Mouse (Mus musculus): ENCODE measurements around the gene Edf1.
"Not testable (repeated sequence)": the region's sequence is repeated elsewhere in the genome, so short reads cannot be mapped to it uniquely, and the experiment has no call there.

The Edf1 gene

DNA sequence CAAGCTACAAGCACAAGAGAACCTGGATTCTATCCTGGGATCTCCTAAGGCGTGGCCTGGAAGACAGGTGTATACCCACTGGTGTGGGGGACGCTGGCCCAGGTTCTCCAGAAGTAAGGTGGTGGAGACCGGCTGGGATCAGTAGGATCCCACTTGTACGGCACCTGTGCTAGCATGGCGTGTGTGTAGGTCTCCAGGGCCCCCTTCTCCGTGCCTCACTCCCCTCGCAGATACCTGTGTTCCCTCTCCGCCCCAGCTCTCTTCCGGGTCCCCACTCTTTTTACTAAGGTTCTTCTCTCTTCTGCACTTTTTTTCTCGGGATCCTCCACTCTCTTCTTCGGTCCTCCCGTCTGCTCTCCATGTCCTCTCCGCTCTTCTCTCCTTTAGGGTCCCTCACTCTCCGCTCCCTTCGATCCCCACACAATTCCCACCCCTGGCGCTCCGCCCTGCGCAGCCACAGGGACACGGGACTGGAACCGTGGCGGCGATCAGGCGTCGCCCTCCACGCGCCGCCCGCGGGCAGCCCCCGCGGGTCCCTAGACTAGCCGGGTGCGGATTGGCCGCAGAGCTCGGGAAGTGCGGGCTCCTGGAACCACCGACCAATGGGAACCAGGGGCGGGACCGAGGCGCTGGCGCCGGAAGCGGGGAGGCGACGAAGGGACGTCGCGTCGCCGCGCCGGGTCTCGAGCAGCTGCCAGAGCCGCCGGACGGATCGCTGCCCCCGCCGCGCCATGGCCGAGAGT, at the start of gene Edf1:
Edf1 (plus strand) TSS at position 627 of the 743 bp plus-strand sequence.
- DNase-seq: peak; percentile 97

DNA sequence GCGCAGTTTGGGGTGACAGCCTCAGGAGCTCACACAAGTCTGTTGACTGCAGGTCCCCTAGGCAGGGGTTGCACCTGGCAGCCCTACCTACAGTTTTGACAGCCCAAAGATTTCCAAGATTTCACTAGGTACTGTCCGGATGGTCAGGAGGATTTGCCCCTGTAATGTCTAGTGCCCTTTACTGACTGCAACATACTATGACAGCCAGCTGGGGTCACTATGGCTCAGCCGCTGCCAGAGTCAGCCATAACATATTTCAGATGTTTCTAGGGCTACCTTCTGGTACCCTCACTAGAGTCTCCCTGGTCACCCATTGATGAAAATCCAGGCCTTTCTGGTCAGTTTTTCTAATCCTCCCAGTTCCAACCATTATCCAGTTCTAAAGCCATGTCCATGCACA, 47.7 kb upstream of the Edf1 start:
- DNase-seq: peak; percentile 11

DNA sequence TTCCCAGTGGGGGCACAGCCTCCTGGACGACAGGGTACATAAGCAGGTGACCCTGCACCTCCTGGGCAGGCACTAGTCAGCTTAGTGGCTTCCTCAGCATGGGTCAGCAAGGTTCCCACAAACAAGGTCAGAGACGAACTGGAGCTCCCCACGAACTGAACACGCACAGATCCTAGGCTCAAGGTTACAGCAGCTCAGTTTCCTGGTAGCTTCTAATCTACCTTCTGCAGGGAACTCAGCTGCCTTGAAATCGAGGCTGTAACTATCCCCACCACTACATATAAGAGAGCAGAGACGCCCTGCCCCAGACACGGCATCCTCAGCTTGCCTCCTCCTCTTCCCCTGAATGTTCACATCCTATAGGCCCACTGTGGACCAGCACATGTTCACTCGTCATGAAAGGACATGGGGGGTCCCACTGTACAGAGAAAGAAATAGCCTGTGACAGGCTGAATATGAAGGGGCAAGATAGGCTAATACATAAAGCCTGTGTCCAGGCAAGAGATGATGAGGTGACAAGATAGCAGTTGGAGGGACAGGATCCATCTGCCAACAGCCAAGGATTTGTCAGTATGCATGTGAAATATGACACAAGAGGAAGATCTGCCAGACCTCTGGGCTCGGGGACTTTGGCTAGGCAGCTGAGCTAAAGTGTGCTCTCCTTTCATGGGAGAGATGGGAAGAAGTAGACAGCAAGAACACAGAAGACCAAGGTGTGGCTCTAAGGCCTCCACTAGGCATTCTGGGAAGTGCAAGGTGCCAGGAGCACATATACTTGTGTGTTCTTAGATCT, 30.9 kb upstream of the Edf1 start:
- DNase-seq: no peak

DNA sequence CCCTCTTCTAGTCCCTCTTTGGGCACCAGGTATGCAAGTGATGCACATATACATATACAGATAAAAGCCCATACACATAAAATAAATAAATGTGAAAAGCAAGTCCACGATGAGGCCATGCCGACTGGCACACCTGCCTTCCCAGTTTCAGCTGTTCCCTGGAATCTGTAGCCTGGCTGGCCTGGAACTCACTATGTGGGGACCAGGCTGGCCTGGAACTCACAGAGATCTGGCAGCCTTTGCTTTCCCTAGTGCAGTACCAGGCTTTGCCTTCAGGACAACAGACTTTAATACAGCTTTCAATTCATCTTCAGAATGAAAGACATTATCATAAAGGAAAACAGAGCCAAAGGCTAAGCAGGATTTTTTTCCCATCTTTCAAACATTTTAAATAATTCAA, 23.9 kb upstream of the Edf1 start:
- no peak for DNase-seq

DNA sequence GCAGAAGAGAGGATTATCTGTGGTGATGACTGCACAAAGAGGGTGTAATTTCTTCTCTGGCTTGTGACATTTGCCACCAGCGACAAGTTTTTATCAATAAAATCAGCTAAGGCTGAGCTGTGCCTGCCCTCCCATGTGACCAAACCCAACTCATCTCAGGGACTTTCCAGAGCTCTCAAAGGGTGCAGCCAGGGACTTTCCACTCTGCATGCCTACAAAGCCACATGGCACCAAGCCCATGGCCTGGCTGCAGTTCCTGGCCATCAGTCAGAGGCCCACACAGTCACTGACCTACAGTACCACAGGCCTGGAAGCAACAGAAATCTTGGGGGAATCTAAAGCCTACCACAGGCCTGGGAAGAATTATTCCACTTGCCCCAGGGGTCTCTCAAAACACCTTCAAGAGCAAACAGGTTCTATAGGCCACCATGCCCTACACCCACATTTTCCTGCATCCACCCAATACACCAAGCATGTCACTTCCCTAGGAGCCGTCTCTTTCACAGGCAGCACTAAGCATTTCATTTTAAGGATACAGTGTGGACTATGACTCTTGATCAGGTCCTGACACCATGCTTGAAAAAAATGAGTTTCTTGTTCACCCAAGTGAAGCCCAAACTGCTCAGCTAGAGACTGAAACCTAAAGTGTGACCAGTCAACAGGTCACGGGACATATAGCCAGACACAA, 23.3 kb upstream of the Edf1 start:
- DNase-seq: no peak

DNA sequence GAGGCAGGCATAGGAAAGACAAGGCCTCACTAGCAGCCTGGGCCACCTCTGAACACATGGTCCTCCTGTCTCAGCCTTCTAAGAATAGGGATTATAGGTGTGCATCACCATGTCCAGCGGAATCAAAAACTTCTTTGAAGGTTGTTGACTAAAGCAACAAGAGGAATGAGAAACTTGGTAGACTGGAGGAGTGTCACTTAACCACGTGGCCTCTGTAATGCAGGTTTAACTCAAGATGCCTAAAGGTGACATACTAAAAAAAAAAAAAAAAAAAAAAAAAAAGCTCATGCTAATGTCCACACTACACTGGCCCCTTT, 22.8 kb upstream of the Edf1 start:
- DNase-seq: no peak

DNA sequence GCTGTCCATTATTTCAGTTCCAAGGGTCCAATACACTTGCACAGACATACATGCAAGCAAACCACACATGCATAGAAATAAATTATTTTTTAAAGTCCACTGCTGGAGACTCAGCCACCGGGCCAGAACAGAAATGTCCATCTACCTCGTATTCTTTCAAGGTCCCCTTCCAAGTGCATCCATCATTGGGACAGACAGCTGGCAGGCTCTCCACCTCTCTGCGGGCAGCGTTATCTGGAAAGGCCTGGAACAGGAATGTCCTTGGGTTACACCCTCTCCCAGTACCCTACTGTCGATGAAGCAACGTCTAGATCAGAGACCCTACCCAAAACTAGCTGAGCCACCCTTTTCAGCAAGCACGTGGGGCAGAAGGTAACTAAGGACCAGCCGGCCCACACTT, 21.1 kb upstream of the Edf1 start:
- DNase-seq: no peak

DNA sequence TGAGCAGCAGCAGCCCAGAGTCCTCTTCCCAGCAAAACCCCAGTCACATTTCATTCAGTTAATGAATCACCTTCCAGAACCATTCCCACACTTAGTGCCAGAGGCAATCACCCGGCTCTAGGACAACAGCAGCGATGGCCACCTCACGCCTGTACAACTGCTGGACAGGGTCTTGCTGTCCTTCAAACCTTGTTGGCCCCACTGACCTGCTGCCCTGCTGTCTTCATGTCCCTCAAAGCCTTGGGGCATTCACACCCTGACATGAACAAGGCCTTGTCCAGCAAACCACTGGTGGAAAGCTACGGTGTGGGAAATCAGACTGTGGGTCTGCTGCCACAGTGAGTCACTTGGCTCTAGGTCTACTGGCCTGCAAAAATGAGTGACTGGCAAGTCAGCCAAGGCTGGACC, 17.1 kb upstream of the Edf1 start:
- DNase-seq: no peak

DNA sequence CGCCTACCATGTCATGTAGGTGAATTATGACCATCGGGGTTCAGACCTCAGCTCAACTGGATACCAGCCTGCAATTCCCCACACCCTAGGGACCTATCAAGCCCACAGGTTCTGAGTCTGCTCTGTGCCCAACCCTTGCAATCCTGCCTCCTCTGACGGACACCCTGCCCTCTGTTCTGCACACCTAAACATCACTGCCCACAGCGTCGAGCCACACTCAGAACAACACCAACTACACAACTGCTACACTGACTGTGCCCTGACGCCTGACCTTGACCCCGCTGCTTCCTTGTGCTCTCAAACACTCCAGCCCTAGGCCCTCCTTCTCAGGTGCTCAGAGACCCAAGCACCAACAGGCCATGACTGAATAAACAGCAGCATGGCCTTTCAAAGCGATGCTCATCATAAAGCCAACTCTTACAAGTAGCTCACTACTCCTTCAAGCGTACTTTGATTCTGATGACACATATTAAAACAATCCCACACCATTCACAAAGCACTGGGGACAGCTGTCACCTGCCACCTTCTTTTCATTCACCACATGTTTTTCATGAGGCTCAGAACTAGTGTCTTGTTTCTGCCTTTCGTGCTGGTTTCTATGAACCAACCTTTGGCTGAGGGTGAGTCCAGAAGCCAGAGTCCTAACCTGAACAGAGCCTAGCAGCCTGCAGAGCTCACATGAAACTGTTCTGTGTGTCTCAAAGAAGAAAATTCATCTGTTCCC, 15.8 kb upstream of the Edf1 start:
- DNase-seq: no peak

DNA sequence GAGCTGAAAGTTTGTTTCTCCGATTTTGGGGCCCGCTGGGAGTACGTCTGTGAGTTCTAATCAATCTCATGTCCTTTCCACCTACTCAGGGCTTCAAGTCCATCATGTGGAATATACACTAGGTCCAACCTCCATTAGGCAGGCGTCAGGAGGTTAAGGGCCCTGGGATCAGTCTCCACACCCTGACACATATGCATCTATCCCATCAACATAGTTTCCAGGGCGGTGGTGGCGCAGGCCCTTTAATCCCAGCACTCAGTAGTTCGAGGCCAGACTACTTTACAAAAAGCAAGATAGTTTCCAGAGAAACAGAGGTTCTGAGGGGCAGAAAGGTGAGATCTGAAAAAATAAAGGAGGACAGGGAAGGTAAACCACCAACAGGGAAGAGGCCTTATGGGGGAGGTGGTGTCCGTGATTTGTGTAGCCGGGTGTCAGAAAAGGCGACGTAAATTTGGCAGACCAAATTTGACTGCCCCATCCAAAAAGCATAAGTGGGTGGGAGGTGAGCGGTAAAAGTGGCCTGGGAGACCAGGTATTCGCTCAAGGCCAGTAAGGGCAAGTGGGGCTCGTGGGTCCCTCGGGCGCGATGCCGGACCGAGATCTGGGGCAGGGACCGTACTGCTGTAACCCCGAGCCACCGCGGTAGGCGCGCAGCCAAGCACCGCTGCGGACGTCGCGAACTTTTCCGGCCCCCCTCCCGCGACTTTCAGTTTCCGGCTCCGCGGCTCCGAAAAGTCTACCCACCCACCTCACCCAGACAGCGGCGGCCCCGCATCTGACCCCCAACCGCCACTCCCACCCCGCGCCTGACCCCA, 11.4 kb upstream of the Edf1 start:
- DNase-seq: no peak

DNA sequence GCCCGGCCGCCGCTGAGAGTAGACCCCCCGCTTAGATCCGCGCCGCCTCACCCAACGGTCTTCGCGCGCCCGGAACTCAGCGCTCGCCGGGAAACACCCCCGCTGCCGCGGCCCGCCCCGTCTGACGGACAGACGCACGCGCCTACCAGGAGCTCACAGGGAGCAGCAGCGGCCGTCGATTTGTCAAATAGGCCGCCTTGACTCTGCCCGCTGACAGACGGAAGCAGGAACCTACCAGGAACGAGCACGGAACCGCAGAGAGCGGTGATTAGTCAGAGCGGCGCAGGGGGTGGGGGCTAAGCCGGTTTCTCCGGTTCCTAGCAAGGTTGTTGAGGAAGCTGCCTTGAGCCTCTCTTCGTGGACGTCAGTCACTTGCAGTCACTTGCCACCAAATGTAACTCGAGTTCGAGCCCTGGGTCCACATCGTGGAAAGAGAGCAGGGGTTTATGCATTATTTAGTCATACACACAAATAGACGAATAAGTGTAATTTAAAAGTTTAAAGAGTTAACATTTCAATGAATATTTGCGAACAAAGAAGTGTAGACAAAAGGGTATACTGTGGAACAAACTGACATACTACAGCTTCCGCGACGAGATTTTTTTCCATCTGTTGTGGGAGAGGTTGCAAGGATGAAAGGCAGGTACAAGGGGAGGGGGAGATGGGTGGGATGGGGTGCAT, 10.7 kb upstream of the Edf1 start, which contains the start of gene Traf2:
Traf2 (minus strand) TSS at position 130 of the 681 bp plus-strand sequence.
- peak; percentile 100 for DNase-seq

DNA sequence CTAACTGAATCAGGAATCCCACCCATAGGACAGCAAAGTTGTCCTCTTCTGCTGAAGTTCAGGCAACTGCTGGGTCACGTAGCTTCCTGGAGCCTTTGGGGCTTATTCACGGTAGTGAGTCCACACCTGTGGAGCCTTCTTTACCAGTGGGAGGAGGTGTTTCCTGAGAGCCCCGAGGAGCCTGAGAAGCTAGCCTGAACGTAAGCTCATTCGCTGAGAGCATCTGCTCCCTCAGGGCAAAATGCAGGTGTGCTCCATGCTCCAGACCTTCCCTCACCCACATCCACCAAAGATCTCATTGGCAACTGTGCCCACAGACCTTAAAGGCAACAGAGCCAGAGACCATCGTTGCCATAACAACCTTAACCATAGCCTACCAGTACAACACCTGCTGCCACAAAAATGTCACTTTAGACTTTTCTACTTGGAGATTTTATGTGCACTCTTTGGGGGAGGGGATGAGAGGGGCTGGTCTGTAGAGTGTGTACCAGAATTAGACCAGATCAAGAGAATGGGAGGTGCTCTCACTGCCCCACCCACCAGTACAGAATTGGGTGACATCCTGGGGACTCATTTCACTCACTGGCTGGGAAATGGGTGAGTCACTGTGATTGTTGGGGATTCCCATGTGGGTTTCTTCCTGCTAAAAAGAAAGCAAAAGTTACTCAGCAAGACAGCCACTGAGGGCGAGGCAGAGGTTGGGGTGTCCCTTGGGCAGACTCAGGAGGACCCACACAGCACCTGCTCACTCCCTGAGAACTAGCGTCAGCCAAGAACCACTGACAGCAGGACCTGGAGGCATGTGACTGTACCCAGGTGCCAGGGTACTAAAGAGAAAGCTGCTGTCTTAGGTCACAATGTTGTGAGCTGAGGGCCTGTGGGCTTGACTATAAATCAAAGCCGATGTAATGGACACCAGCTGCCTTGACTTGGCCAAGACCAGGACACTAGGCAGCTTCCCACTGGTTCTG, 8.3 kb upstream of the Edf1 start:
- no peak for DNase-seq

DNA sequence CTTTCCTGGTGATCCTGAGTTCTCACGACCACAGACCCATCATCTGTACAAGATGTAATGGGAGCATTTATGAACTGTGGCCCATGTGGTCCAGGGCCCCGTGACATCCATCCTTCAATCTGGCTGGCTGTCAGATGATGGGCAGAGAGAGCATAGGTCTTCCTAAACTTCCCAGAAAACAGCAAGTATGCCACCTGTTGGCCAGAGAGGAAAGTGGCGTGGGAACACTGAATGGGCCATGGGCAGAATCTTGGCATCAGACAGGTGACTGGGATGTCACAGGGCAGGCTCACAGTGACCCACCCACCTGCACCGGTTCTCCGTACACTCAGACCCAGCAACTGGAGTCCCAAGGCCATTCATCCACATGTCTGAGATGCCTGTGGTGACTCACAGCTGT, 6.5 kb upstream of the Edf1 start:
- peak; percentile 73 for DNase-seq

DNA sequence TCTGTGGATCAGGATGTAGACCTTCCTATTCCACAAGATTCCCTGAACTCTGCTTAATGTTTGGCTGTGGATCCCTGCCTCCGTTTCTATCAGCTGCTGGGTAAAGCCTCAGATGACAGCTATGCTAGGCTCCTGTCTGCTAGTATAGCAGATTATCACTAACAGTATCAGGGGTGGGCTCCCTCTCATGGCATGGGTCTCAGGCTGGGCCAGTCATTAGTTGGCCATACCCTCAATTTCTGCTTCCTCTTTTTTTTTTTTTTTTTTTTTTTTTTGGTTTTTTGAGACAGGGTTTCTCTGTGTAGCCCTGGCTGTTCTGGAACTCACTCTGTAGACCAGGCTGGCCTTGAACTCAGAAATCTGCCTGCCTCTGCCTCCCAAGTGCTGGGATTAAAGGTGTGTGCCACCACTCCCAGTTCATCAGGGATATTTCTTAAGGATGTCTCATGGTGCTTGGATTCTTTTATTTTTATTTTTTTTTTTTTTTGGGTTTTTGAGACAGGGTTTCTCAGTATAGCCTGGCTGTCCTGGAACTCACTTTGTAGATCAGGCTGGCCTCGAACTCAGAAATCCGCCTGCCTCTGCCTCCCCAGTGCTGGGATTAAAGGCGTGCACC, 4.4 kb upstream of the Edf1 start:
- DNase-seq: not testable (repeated sequence)

DNA sequence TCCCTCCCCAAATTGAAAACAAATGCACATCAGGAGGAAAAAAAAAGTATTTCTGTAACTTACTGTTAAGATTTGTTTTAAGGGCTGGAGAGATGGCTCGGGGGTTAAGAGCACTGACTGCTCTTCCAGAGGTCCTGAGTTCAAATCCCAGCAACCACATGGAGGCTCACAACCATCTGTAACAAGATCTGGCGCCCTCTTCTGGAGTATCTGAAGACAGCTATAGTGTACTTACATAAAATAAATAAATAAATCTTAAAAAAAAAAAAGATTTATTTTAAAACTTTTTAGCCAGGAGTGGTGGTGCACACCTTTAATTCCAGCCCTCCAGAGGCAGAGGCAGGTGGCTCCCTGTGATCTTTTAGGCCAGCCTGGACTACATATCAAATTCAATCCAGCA, 2.2 kb upstream of the Edf1 start:
- DNase-seq: not testable (repeated sequence)

DNA sequence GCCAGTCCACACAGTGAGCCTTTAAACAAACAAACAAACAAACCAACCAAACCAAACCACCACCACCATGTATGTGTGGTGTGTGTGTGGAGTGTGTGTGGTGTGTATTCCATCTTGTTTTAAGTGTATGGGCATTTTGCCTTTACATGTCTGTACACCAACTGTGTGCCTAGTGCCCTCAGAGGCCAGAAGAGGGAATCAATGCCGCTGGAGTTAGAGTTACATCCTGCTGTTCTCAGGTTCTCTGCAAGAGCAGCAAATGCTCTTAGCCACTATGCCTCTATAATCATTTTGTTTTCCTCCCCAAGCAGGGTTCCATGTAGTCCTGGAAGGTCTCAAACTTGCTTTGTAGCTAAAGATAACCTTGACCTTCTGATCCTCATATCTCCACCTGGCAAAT, 1.4 kb upstream of the Edf1 start:
- no peak for DNase-seq

DNA sequence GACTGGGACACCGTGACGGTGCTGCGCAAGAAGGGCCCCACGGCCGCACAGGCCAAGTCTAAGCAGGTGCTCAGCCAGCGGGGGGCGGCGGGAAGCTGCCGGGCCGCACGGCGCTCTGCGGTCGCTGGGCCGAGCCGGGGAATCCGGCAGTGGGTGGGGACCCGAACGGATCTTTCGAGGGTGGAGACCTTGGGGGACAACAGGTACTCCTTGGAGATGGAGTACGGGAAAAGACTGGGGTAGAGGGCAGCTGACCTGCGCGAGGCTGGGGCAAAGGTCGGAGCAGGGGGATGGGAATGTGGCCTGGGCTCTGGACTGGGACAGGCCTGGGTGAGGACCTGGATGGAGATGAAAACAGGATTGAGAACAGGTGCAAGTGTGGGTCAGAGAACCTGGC, 315 bp downstream of the Edf1 start:
- no peak for DNase-seq

DNA sequence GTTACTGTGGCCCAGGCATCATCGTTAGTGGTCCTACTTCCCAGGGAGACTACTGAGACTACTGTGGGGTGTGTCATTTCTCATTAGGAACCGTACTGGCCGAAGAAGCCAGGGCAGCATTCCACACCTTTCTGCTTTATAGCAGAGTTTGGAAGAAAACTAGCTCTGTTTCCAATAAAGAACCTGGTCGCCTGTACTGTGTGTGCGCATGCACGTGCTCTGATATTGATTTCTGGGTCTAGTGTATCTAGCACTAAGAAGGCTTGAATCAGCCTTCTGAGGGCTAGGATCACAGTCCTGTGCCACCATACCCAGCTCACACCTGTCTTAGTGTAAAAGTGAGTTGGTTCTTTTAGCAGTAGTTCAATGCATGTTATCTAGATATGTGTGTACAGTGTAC, 1.1 kb downstream of the Edf1 start:
- no peak for DNase-seq

DNA sequence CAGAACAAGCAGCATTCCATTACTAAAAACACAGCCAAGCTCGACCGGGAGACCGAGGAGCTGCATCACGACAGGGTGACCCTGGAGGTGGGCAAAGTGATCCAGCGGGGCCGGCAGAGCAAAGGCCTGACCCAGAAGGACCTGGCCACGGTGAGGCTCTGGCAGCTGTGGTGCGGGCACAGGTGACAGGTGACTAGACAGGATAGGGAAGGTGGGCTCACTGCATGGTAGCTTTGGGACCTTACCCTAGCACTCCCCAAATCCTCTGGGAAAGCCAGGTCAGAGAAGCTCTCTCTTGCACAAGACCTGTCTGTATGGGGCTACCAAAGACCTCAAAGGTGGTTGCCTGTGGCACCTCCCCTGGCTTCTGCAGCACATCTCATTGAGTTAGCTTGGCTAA, 2.9 kb downstream of the Edf1 start:
- no peak for DNase-seq

DNA sequence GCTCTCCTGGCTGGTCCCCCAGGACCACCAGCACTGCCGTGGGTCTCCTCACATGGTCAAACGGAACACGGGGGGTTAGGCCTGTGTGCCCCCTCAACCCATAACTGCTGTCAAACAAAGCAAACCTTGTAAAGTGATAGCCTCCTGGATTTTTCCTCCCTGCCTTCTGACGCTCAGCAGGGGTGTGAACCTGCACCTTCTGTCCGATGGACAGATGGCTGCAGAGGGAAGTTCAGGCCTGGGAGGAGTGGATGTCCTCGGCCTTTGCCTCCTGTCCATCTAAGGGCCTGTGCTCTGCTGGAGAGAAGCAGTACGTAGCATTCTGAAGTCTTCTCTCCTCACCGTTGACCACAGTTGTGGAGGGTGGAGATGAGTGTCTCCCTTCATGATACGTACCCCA, 4.3 kb downstream of the Edf1 start:
- DNase-seq: no peak
